Mouse (Mus musculus) bone marrow, adult 2 months (tissue): ENCODE measurements at regions not wholly inside any gene's neighbourhood (a gene's known extent, or its start where the extent isn't known, plus 50 kb on each side); places are given as distances from the start of the nearest gene placed in this dataset.

Source experiments
- CTCF ChIP-seq: fragments of 200-500 bp; IDR thresholded peaks from 2 replicates; pipeline ENCODE4 v1.5.1; 2011; ENCODE audit warnings: low read length, control low read depth; ENCODE audit not compliant: control insufficient read depth, insufficient read depth
- POLR2A ChIP-seq: fragments of 200-500 bp; IDR thresholded peaks from 2 replicates; pipeline ENCODE4 v1.6.1; 2011; ENCODE audit warnings: low read depth, mild to moderate bottlenecking, control low read depth, low read length, borderline replicate concordance; ENCODE audit not compliant: control insufficient read depth

DNA sequence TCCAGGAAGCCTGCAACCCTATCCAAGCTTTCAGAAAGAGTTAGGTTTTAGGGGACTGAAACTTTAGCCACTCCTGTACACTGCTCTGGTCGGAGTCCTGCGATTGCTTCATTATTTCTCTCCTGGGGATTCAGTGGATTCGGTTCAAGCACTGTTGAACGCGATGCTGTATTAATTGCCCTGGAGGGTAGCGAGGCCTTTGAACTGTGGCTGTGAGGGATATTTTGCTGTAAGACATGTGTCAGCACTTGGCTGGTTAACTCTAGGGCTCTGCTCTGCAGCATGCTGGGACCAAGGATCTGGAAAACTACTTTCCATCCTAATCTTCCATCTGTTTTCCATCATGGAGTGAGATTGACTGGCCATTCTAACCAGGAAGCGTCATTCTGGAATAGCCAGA, 374.0 kb downstream of the Epha4 start:
- TF ChIP-seq POLR2A, result no peak
- TF ChIP-seq CTCF, result no peak
